Mouse (Mus musculus): Measurements from ENCODE around the gene Hivep2. TPM values are rescaled to one million over a fixed set of nuclear protein-coding genes. Genes with fewer than 3 reads are reported as not detected.

Gene Hivep2
- polyA plus RNA-seq, 1 experiment from 2014 or later, result 6.0 TPM

DNA sequence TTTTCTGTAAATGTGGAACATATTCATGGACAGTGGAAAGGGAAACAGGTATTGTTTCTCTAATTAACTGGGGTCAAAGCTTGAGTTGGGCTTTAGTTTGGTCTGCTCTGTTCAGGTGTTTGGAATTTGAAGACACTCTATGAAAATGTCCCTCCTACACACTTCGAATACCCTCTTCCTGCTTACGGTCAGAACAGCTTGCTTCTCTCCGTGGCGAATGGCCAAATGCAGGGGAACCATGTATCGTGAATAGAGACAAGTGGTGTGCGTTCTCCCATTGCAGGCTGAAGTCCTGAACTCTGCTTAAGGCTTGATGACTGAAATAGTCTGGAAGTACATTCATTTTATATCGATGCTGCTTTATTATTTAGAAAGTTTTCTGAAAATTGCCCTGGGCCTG lies 63.1 kb downstream of the Hivep2 start:
- Histone ChIP-seq H3K27ac (no peak overlapping the region), H3K4me3 (replicated peaks) (no peak overlapping the region), H3K4me2 (no peak overlapping the region), H3K27me3 (replicated peaks) (no peaks in the 10 kb centered on the region), H3K36me3 (no peaks in the 10 kb centered on the region), H3K9ac (no peak overlapping the region), H3K4me1 (no peaks in the 10 kb centered on the region), H3K9me3 (no peaks in the 10 kb centered on the region)
- ATAC-seq (ENCODE audit: insufficient read depth, low FRiP score, low read depth), result no peak
- WGBS, result 80% methylated on average over 7 of the region's 7 CpGs

DNA sequence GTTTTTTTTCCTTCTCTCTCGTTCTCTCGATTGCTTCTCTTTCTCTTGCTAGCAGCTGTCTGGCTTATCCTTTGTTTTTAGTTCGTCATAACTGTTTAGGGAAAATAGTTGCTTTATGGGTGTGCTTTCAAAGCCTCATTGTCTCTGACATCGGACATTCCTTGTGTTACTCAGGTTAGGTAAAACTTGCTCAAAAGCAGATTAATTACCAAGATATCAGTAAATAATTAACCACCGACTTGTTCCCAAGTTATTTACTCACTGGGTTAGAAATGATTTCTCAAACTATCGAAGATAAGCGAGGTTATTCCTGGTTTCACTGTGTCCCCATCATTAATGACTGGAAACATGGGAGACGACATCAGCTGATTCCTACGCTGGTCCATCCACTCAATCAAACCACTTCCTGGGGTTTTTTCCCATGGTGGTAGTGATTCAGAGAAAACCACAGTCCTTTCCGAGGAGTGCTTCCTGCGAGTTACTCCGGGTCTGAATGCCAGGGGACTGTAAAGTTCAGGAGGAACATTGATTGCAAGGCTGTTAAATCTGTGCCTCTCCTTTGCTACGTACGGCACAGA lies 64.7 kb downstream of the Hivep2 start:
- Histone ChIP-seq H3K4me3 (replicated peaks) (no peak overlapping the region), H3K27me3 (replicated peaks) (no peaks in the 10 kb centered on the region), H3K9ac (no peak overlapping the region), H3K9me3 (no peaks in the 10 kb centered on the region), H3K4me2 (no peak overlapping the region), H3K36me3 (no peaks in the 10 kb centered on the region), H3K4me1 (no peaks in the 10 kb centered on the region), H3K27ac (no peak overlapping the region)
- ATAC-seq (ENCODE audit: insufficient read depth, low FRiP score, low read depth), result no peak
- 74% methylated on average over 14 of the region's 14 CpGs for WGBS

DNA sequence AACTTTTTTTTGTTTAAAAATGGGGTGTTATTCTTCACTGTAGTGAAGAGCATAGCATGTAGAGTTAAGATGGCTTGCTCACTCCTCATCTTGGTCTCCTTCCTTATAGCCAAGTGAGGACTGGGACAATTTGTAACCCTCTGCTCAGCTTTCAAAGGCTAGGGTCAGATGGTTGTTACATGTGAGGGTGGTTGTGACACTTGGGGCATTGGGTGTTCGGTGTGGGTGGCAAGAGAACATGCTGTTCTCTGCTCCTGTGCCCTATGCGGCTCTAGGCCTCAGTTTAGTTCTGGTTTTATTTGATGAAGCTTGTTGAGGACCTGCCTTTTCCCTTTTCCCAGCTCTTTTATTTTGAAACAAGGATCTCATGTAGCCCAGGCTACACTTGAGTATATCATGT lies 66.7 kb downstream of the Hivep2 start:
- no peak overlapping the region for H3K4me3 ChIP-seq (replicated peaks)
- H3K27ac ChIP-seq, result no peak overlapping the region
- no peak for ATAC-seq (ENCODE audit: insufficient read depth, low FRiP score, low read depth)
- no peak overlapping the region for H3K4me2 ChIP-seq
- H3K36me3 ChIP-seq, result no peaks in the 10 kb centered on the region
- H3K4me1 ChIP-seq, result no peaks in the 10 kb centered on the region
- H3K9ac ChIP-seq, result no peak overlapping the region
- H3K27me3 ChIP-seq (replicated peaks), result no peaks in the 10 kb centered on the region
- 93% methylated on average over 2 of the region's 2 CpGs for WGBS
- H3K9me3 ChIP-seq, result no peaks in the 10 kb centered on the region

DNA sequence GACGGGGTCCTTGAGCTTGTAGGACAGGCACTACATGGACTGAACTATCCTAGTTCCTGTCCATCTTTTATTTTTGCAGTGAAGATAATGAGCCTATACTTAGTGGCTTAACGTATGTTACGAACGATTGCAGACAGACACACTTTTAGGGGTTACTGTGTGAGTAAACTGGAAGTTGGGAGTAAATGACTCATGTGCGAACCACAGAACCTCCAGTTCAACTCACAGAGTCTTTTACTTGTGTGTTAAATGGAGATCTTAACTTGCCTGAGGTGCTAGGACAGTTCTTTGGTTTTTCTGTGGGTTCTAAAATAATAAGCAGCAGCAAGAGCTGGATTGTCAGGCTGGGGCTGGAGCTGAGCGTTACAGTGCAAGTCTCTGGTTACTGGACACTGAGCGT lies 68.2 kb downstream of the Hivep2 start:
- H3K4me2 ChIP-seq, result no peak overlapping the region
- no peak overlapping the region for H3K27ac ChIP-seq
- no peak overlapping the region for H3K9ac ChIP-seq
- no peaks in the 10 kb centered on the region for H3K27me3 ChIP-seq (replicated peaks)
- 89% methylated on average over 7 of the region's 7 CpGs for WGBS
- H3K36me3 ChIP-seq, result no peaks in the 10 kb centered on the region
- H3K9me3 ChIP-seq, result no peaks in the 10 kb centered on the region
- H3K4me1 ChIP-seq, result no peaks in the 10 kb centered on the region
- no peak overlapping the region for H3K4me3 ChIP-seq (replicated peaks)
- ATAC-seq (ENCODE audit: insufficient read depth, low FRiP score, low read depth), result no peak

DNA sequence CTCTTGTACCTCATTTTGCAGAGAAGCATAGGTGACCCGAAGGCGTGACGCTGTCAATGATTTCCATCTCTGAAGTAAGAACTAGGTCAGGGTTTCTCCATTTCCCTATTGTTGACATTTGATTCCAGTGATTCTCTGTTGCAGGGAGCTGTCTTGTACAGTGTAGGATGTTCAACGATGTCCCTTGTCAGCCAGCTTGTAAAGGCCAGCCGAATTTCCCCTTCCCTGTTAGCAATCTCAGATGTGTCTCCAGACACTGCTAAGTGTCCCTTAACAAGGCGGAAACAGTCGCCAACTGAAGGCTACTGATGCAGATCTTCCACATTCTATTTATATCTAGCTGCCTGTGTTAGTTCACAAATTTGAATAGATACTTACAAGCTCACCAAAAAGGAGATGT lies 68.9 kb downstream of the Hivep2 start:
- ATAC-seq (ENCODE audit: insufficient read depth, low FRiP score, low read depth), result no peak
- Histone ChIP-seq H3K4me3 (replicated peaks) (no peak overlapping the region), H3K9ac (no peak overlapping the region), H3K36me3 (no peaks in the 10 kb centered on the region), H3K9me3 (no peaks in the 10 kb centered on the region), H3K27ac (no peak overlapping the region), H3K4me1 (no peaks in the 10 kb centered on the region), H3K27me3 (replicated peaks) (no peaks in the 10 kb centered on the region), H3K4me2 (no peak overlapping the region)
- 81% methylated on average over 7 of the region's 7 CpGs for WGBS

DNA sequence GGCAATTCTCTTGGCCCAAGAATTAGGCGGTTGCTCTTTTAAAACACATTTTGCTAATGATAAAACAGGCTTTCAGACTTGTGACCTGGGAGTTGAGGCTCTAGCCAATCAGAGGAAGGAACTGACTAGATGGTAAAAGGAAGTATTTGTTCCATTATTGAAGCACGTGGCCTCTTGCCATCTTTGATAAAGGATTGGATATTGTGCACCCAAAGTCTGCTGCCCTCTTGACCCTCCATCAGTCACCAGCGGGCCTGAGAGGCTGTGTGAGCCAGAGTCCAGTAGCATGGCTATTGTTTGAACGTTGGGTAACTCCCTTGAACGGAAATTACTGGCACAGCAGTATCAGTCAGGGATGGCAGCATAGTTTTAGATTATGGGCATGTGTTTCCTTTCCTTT lies 69.7 kb downstream of the Hivep2 start:
- Histone ChIP-seq H3K27me3 (replicated peaks) (no peaks in the 10 kb centered on the region), H3K4me1 (no peaks in the 10 kb centered on the region), H3K4me2 (no peak overlapping the region), H3K9ac (no peak overlapping the region), H3K27ac (no peak overlapping the region), H3K4me3 (replicated peaks) (no peak overlapping the region), H3K36me3 (no peaks in the 10 kb centered on the region), H3K9me3 (no peaks in the 10 kb centered on the region)
- ATAC-seq (ENCODE audit: insufficient read depth, low FRiP score, low read depth), result no peak
- 47% methylated on average over 5 of the region's 5 CpGs for WGBS

- H3K27me3 ChIP-seq (replicated peaks), result no peaks in the 10 kb centered on the region
- H3K9ac ChIP-seq, result no peak overlapping the region
- H3K9me3 ChIP-seq, result no peaks in the 10 kb centered on the region
- 65% methylated on average over 6 of the region's 6 CpGs for WGBS
- no peaks in the 10 kb centered on the region for H3K36me3 ChIP-seq
- ATAC-seq (ENCODE audit: insufficient read depth, low FRiP score, low read depth), result no peak
- no peak overlapping the region for H3K27ac ChIP-seq
- no peak overlapping the region for H3K4me3 ChIP-seq (replicated peaks)
- no peak overlapping the region for H3K4me2 ChIP-seq
- H3K4me1 ChIP-seq, result no peaks in the 10 kb centered on the region
Measured at GRCm38 (mm10) chr10:14036472-14036871, 70.6 kb downstream of the Hivep2 start.

DNA sequence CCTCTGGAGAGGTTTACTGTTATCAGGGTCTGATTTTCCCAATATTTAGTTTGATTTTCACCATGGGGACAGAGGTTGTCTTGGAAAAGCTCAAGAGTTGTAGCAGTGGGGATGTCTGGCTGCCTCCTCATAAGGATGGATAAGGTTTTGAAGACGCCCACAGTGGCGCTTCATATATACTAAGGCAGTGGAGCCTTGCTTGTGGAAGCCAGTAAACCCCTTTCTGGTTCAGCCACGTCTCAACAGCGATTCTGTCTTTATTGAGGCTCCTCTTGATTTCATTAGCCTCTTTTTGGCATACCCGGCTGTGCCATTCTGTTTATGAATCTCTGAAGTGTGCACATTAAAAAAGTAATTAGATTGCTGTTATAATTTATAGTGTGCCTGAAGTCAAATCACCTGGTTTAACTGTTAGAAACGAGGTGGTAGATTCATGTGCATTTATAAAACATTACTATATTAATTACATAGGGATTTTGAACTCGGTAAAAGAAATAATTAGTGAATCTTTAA lies 72.2 kb downstream of the Hivep2 start:
- Histone ChIP-seq H3K27me3 (replicated peaks) (no peaks in the 10 kb centered on the region), H3K36me3 (no peaks in the 10 kb centered on the region), H3K9me3 (no peaks in the 10 kb centered on the region), H3K9ac (no peak overlapping the region), H3K4me2 (no peak overlapping the region), H3K4me3 (replicated peaks) (no peak overlapping the region), H3K4me1 (no peaks in the 10 kb centered on the region), H3K27ac (no peak overlapping the region)
- ATAC-seq (ENCODE audit: insufficient read depth, low FRiP score, low read depth), result no peak
- 84% methylated on average over 7 of the region's 7 CpGs for WGBS

DNA sequence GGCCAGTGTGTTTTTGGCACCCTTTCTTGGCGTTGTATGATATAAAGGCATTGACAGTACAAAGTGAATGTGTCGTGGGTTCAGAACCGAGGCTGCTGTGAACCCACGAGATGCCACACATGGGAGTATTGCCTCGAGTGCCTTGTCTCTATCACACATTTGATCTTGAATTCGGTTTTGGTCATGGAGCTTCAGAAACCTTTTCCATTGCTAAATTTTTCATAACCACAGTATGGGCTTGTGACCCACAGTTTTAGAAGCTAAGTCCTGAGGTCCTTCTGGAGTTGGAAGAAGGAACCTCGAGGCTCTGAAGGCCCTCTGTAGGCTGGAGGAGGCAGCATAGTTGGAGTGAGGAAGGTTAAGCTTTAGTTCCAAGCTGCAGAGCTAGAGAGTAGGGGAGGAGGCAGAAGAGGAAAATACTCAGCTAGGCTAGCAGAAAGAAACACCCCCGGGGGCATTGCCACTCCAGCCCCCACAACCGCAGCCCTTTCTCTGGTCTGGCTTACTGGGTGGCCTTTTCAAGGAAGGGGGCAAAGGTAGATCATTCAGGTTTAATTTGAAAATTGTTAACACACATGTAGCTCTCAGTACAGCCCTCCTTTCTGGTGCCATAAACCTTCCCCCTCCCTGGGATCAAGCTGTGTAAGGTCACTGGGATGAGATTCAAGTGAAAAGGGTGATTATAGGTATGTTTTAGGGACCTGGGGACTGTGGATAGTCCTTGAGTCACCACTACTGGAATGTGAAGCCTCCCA lies 75.0 kb downstream of the Hivep2 start:
- H3K9ac ChIP-seq, result no peak overlapping the region
- no peak for ATAC-seq (ENCODE audit: insufficient read depth, low FRiP score, low read depth)
- H3K4me3 ChIP-seq (replicated peaks), result no peak overlapping the region
- H3K27ac ChIP-seq, result no peak overlapping the region
- H3K4me1 ChIP-seq, result no peaks in the 10 kb centered on the region
- no peaks in the 10 kb centered on the region for H3K9me3 ChIP-seq
- H3K36me3 ChIP-seq, result no peaks in the 10 kb centered on the region
- 74% methylated on average over 9 of the region's 9 CpGs for WGBS
- H3K4me2 ChIP-seq, result no peak overlapping the region
- no peaks in the 10 kb centered on the region for H3K27me3 ChIP-seq (replicated peaks)

DNA sequence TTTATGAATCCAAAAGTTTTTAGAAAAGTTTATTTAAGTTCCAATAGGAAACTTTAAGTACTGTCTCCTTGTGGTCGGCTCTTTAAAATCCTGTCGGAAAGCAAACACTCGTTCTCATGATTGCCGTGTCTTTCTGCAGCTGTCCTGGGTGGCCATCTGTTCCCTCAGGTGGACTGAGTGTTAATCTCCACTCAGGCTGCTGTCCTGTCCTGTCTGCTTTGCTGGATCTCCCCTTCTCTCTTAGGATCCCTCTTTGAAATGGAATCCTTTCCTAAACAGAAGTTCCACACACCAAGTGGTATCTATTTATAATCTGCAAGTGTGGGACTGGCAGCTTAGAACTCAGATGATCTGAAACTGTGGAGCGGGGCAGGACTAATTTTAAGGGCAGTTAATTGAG lies 75.7 kb downstream of the Hivep2 start:
- Histone ChIP-seq H3K36me3 (no peaks in the 10 kb centered on the region), H3K9ac (no peak overlapping the region), H3K4me3 (replicated peaks) (no peak overlapping the region), H3K27me3 (replicated peaks) (no peaks in the 10 kb centered on the region), H3K4me2 (no peak overlapping the region), H3K27ac (no peak overlapping the region), H3K4me1 (no peaks in the 10 kb centered on the region), H3K9me3 (no peaks in the 10 kb centered on the region)
- ATAC-seq (ENCODE audit: insufficient read depth, low FRiP score, low read depth), result no peak
- 63% methylated on average over 5 of the region's 5 CpGs for WGBS

- H3K9me3 ChIP-seq, result no peaks in the 10 kb centered on the region
- H3K4me1 ChIP-seq, result no peaks in the 10 kb centered on the region
- no peak overlapping the region for H3K27ac ChIP-seq
- no peak overlapping the region for H3K9ac ChIP-seq
- H3K36me3 ChIP-seq, result no peaks in the 10 kb centered on the region
- 83% methylated on average over 12 of the region's 12 CpGs for whole genome bisulfite sequencing
- H3K4me3 ChIP-seq (replicated peaks), result no peak overlapping the region
- H3K4me2 ChIP-seq, result no peak overlapping the region
- ATAC-seq (ENCODE audit: insufficient read depth, low FRiP score, low read depth), result no peak
- no peaks in the 10 kb centered on the region for H3K27me3 ChIP-seq (replicated peaks)
Measured at GRCm38 (mm10) chr10:14042539-14043348, 76.9 kb downstream of the Hivep2 start.

DNA sequence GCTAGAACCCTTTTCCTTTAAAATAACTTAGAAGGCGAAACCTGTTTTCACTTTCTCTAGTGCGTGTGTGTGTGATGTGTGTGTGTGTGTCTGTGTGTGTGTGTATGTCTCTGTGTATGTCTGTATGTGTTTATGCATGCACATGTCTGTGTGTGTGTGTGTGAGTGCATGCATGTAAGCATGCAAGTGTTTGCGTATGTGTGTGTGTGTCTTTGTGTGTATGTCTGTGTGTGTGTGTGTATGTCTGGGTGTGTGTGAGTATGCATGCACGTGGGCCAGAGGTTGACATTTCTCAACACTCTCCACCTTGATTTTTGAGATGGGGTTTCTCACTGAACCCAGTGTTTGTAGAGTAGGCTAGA lies 77.5 kb downstream of the Hivep2 start:
- no peak overlapping the region for H3K9ac ChIP-seq
- ATAC-seq (ENCODE audit: insufficient read depth, low FRiP score, low read depth), result no peak
- no peaks in the 10 kb centered on the region for H3K27me3 ChIP-seq (replicated peaks)
- 87% methylated on average over 4 of the region's 4 CpGs for WGBS
- no peak overlapping the region for H3K27ac ChIP-seq
- no peak overlapping the region for H3K4me2 ChIP-seq
- H3K36me3 ChIP-seq, result no peaks in the 10 kb centered on the region
- H3K4me1 ChIP-seq, result no peaks in the 10 kb centered on the region
- H3K4me3 ChIP-seq (replicated peaks), result no peak overlapping the region
- H3K9me3 ChIP-seq, result no peaks in the 10 kb centered on the region

Data from stomach, embryonic 15.5 days (tissue).